Mouse (Mus musculus): Measurements from ENCODE around the gene Pjvk.

- TF ChIP-seq POLR2A (IDR thresholded peaks at IDR 0.05; ENCODE audit: insufficient read depth, low read length) (no peak), EP300 (IDR thresholded peaks at IDR 0.05; ENCODE audit: insufficient read depth, low read depth, low read length) (no peak), CTCF (IDR thresholded peaks at IDR 0.05; ENCODE audit: low read depth, low read length) (no peak)
These were observed 7.2 kb downstream of the Pjvk start for GRCm38 (mm10) chr2:76655444-76655843.

Data from ES-Bruce4 (cell line).